Mouse (Mus musculus) adrenal gland, postnatal 36 days (tissue): ENCODE data around the gene Cxcl16. TPM values are rescaled to one million over a fixed set of nuclear protein-coding genes. Genes with fewer than 3 reads are reported as not detected.
"Not testable (repeated sequence)": the region's sequence is repeated elsewhere in the genome, so short reads cannot be mapped to it uniquely, and the experiment has no call there.

Experiments used
- DNase-seq, 2 experiments: peaks; one replicate each; pipeline ENCODE4 v3.0.0; 2021; ENCODE audit warnings: mixed read lengths in 1 of 2
- long read RNA-seq, 2 experiments: library from polyadenylated mRNA; stranded (forward); transcript quantifications; one replicate each; pipeline ENCODE4 v2.0.0; 2021; ENCODE audit warnings: borderline sequencing depth in 2 of 2
- total RNA-seq, 2 experiments: library from RNA; stranded (reverse); gene quantifications; 2 replicates each; pipeline ENCODE4 v1.2.3; 2021

Gene Cxcl16
- total RNA-seq, result 1 to 10 TPM; 7.4 to 8.5 TPM
- long read RNA-seq, experiment 1, partial matches to known transcripts, result 5 of 10 reads
- long read RNA-seq, experiment 1, other reads (novel, unspliced or antisense), result 1 of 10 reads
- long read RNA-seq, experiment 2, transcript Cxcl16-201 (5 exons, 2,699 nt), result major isoform, 7 of 9 reads
- long read RNA-seq, experiment 2, partial matches to known transcripts, result 1 of 9 reads
- long read RNA-seq, experiment 2, other reads (novel, unspliced or antisense), result 1 of 9 reads

DNA sequence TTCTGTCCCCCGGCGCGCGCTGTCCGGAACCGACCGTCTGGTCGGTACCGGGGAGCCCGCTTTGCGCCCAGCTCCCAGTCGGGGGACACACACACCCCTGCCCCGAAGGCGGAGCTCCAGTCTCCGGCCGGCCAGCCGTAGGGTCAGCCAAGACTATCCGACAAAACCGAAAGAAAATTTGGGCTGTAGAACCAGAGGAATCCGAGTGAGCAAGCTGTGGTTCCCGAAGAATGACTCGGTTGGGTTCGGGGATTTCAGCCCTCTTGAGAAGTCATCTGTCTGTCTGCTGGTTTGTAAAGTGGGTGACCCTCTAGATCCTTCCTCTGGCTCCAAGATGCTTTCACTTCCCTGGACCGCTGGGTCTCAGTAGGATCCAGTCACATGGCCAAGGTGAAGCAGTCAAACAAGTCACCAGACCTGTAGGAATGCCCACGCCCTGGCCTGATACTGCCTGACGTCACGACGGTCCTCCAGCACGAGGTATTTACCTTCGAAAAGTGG is at the start of gene Cxcl16:
Gene Cxcl16, minus strand, starts transcription at position 384 of the 501 bp plus-strand sequence.
- DNase-seq, result peak; percentile 55 to 69

DNA sequence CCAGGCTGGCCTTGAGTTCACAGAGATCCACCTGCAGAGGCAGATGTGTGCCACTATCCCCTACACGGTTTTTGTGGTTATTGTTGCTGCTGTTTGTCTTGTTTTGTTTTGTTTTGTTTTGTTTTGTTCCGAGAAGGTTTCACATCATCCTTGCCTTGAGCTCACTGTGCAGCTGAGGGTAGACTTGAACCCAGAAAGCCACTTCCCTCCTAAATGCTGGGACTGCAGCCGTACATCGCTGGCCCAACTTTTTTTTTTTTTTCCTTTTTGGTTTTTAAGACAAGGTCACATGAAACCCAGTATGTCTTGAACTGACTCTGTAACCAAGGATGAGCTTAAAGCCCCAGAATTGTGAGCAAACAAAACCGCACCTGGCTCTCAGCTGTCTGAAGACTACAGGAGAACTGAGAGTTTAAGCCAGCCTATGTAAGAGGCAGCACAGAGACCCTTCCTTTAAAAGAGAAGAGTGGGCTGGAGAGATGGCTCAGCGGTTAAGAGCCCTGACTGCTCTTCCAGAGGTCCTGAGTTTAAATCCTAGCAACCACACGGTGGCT is 47.3 kb upstream of the Cxcl16 start:
- DNase-seq, result no peak

DNA sequence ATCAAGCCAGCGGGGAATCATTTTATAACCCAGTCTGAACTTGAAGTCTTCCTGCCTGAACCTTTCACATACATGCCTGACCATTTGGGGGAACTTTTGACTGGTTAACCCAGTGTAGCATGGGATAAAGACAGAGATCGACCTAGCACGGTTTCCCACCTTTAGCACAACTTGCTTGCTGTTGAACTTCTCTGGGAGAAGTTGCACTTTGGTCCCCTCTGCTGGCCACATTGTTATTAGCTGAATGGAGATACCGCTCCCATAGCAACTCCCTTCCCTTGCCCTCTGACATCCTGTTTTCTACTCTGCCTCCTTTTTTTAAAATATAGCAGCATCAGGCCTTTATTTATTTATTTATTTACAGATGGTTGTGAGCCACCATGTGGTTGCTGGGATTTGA is 46.6 kb upstream of the Cxcl16 start:
- DNase-seq, result peak; percentile 75 to 82

DNA sequence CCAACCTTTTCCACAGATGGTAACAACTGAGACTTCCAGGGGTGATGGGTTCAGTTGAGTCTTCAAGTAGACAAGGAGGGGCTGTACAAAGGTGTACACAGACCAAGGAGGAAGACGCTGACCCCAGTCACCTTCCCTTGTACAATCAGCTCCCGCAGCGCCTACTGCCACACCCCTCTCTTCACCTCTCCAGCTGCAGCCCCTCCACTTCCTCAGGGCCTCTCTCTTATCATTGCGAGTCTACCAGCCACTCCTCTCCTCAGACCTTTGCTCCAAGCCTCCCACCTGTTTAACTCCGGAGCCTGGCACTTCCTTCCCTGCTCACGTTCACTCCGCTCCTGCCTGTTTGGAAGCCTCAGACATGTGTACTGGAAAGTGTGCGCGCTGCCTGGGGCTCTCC is 45.2 kb upstream of the Cxcl16 start, which contains the start of gene Tm4sf5:
Gene Tm4sf5, plus strand, starts transcription at position 275 of the 400 bp plus-strand sequence.
- no peak for DNase-seq

DNA sequence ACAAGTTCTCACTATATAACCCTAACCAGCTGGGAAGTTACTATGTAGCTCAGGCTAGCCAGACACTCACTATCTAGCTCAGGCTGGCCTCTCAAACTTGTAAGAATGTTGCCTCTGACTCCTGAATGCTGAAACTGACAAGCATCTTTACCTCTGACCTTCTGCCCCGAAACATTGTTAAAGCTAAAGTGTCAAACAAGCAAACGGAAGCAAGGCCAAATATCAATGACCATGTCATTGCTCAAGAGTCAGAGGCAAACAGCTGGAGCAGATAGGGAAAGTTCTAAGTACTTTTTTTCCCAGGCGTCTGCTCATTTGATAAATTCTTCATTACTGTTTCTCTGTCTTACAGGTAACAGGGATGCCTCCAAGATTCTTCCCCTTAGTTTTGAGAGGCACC is 42.2 kb upstream of the Cxcl16 start:
- DNase-seq, result no peak

DNA sequence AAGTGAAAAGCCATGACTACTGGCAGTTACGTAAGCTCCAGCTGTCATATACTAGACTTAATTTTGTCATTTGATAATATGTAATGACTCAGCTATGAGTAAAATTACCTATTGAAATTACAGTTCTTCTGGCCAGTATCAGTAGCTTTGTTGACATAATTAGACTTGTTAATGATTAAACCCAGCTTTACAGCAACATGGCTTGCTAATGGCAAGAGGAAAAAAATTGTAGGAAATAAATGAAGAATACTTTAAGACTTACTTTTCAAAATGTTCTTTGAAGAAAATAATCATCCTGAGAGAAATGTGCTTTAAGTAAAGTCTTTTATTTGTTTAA is 40.7 kb upstream of the Cxcl16 start:
- DNase-seq, result no peak

DNA sequence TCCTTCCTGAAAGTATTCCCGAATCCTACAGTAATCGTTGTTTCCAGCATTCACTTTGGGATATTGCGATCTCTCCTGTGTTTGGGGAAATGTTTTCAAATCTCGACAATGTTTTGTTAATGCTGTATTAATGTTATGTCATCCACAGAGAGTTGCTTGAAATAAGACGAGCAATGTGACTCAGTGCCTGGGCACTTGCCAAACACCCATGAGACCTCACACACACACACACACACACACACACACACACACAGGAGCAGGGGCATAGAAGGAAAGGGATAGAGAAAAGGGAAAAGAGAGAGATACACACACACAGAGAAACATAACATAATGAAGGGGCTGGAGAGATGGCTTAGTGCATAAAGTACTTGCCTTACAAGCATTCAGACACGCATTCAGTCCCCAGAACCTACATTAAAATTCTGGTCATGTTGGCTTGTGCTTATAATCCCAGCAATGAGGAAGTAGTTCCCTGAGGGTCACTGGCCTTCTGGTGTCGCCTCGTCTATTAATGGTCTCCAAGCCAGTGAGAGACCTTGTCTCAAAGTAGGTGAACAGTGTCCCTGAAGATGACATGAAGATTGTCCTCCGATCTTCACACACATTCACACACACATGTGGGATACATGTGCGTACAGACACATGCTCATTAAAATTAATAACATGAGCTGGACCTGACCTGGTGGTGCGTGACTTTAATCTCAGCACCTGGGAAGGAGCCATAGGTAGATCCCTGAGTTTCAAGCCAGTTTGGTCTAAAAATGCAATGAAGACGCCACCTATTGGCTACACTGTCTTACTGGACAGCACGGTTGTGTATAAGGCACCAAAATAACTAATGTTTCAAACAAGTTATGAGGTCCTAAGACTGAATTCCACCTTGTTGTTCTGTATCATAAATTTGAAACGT is 40.0 kb upstream of the Cxcl16 start:
- DNase-seq, result peak; percentile 74 to 76

DNA sequence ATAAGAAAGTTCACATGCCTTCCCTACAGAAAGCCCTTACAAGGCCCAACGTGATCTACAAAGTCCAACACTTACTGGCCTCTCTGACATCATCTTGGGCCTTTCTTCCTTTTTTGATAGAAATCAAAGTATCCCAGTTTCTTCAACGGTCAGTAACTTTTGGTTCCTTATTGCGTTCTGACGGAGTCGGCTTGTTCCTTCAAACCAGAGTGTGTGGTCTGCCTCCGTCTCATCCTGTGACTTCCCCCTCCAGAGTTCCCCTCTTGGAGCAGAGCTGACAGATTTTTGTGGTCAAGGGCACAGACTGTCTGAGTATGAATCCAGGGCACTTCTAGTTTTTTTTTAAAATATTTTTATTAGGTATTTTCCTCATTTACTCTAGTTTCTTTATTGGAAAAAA is 29.9 kb upstream of the Cxcl16 start:
- DNase-seq, result no peak

DNA sequence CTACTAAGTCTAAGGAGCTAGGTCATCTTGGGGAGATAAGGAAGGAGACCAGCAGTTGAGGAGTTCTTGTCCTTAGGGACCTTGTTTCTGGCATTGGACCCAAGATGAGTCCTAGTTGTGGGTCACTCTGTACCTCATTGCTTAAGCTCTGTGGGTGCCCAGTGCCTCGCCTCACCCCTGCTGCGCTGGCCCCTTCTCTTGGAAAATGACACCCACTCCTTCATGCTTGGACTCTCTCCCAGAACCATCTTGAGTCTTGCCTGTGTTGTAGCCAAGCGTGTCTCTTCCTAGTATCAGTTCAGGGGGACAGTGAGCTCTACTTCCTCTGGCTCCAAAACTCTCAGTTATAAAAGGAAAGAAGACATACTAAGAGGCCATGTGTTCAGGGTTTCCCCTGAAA is 29.4 kb upstream of the Cxcl16 start:
- DNase-seq, result no peak

DNA sequence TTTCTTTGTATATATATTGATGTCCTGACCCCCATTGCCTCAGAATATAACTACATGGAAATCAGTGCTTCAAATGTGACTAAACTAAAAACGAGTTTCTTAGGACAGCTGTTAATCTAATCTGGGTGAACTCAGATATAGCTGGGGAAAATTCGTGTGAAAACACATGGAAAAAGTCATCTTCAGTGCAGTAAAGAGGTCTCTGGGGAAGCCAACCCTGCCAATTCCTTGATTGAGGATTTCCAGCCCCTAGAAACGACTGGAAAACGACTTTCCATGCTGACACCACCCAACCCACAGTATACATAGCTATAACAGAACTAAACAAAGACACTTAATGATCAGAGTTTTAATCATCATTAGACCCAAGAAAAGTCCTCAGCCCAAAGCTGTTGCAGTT is 28.0 kb upstream of the Cxcl16 start:
- no peak for DNase-seq

DNA sequence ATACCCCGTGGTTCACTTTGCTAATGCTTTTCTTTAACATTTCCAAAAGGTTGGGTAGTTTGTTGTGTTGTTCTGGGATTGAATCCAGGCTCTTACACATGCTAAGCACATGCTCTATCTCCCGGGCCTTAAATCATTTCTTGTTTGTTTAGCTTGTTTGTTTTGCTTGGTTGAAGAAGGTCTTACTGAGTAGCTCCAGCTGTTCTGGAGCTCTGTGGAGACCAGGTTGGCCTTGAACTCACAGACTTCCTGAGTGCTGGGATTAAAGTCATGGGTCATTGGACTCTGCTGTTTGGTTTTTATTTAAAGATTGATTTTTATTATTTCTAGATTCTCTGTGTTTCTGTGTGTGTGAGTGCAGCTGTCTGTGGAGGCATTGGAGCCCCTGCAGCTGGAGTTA is 25.7 kb upstream of the Cxcl16 start:
- no peak for DNase-seq

DNA sequence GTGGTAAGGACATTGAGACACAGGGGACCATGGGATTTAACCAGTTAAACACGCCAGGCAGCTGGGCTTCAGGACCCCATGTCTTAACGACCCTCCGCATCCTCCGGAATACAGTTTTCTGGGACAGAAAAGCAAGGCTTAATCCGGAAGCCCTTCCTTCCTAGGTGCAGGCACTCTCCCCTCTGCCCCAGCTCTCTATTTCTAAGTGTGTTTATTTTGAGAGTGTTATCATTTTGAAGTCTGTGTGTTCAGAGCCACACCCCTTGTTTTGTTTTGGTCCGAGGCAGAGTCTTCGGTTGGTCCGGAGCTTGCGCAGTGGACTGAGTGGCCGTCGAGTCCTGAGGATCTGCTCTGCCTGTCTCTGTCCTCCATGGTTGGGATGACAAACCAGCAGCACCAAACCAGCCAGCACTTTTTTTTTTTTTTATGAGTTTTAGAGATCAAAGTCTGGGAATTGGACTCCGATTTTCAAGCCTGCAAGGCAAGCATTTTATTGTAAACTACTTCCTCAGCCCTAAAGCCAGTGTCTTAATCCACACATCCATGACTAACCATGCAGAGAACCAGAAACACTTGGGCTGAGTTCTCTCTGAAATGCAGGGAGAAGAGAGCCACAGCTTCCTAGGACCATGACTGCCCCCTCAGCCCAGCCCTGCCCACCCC is 15.2 kb upstream of the Cxcl16 start:
- DNase-seq, result no peak

DNA sequence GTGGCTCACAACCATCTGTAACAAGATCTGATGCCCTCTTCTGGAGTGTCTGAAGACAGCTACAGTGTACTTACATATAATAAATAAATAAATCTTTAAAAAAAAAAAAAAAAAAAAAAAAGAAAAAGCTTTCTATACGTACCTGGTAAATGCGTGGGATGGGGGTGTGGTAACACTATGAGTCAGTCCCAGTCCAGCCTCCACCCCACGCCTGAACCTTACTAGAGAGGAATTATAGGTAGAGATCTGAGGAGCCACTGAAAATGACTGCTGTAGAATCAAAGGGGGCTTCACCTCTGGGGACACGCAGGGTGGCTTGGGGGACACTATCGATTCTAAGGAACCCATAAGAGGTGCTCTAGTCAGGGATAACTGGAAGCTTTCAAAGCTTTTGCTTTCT is 13.5 kb upstream of the Cxcl16 start:
- DNase-seq, result not testable (repeated sequence)

DNA sequence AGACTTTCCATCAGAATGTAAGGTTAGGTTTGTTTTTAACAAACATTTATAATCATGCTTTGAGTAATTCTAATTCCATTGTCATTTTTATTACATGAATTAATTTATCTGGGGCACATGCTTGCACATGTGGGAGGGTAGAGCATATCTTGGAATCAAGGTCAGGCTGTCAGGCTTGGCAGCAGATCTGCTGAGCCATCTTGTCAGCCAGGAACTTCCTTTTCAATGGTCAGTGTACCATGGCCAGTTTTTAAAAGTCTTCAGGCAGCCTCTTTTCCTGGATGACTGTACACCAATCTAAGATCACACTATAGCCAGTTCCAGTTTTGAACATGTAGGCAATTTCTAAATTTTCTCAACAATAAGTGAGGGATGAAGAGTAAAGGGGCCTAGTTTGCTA is 12.9 kb upstream of the Cxcl16 start:
- peak; percentile 57 to 59 for DNase-seq

DNA sequence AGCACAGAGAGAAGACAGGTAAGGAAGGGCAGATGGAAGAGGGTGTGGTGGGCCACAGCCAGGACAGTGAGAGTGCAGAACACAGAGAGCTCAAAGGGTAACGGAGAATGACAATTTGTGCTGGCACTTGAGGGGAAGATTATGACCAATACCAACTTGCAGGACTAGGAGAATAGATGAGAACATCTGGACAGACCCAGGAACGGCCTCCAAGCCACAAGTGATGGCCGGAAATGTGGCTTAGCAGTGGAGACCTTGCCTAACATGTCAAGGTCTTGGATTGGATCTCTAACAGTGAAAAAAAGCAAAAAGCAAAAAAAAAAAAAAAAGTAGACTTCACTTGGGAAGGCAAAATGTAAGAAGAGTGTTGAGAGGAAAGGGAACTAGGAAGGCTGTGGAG is 10.0 kb upstream of the Cxcl16 start:
- peak in 1 of 2 experiments; percentile 20 for DNase-seq

DNA sequence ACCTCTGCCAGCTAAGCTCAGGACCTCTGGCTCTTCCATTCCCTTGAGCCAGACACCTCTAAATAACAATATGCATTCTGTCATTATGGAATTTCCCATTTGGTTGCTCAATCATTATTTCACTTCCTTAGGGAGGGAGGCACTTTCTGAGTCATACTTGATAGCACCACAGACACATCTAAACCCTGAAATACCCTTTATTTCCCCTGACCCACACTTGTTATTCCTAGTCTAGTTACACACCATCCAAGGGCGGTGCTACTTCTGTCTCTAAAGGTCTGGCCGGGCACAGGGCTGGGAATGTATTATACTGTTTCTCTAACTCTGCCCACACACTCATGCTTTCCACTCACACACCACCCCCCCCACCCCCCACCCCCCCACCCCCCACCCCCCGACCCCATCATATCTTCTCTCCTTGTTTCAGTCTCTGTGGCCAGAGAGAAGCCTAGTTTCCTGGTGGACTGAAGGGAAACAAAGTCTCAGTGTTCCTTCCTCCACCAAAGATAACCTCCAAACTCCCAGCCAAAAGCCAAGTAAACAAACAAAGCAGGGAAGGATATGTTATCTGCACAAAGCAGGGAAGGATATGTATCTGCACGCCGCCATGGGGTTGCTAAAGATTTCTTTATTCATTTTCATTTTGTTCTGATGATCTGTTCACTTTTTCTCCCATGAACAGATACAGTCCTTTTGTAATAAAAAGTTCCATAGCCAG is 8.3 kb upstream of the Cxcl16 start:
- DNase-seq, result no peak

DNA sequence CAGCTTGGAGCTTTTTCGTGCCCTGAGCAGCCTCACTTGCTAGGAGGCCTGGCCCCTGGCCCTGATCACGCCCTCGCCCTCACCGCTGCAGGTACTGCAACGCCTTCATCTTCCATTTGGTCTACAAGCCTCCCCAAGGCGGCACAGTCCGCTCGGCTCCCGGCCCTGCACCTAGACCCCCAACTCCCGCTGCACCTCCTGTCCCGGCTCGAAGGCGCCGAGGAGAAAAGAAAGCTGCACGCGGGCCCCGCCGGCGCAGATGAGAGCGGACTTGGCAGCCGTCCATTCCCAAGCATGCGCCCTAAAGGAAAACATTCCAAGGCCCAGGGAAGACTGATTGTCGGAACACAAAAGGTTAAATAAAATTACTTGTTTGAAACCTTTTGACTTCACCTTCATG is 6.0 kb upstream of the Cxcl16 start:
- peak; percentile 39 to 59 for DNase-seq

DNA sequence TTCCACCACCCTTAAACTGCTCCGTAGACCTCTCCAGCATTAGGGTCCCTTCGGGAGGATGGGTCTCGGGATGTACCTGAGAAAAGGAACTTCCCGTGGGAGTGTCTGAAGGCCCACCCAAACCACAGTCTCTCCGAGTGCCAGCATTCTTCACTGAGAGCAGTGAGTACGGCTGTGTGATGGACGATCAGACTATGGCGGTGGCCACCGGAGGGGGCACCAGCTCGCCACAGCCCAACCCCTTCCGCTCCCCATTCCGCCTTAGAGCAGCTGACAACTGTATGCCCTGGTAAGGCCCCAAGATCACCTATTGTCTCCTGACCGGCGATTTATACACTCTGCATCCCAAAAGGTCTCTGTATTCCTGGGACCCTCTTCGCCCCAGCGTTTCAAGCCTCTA is 5.4 kb upstream of the Cxcl16 start:
- no peak for DNase-seq

DNA sequence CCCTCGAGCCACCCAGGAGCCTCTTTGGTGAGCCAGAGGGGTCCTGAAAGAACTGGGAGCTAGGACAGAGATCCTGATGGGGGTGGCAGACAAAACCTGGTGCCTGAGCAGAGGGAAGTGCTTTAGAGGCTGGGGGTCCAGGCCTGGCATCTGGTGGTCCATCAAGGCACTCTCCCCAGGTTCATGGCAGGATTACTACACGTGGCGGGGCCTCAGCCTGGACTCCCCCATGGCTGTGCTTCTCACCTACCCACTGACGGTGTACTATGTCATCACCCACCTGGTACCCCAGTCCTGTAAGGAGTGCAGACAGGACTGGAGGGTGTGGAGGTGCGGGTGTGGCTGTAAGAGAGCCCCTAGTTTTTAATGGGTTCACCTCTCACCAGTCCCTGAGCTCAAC is 4.2 kb upstream of the Cxcl16 start:
- no peak for DNase-seq

DNA sequence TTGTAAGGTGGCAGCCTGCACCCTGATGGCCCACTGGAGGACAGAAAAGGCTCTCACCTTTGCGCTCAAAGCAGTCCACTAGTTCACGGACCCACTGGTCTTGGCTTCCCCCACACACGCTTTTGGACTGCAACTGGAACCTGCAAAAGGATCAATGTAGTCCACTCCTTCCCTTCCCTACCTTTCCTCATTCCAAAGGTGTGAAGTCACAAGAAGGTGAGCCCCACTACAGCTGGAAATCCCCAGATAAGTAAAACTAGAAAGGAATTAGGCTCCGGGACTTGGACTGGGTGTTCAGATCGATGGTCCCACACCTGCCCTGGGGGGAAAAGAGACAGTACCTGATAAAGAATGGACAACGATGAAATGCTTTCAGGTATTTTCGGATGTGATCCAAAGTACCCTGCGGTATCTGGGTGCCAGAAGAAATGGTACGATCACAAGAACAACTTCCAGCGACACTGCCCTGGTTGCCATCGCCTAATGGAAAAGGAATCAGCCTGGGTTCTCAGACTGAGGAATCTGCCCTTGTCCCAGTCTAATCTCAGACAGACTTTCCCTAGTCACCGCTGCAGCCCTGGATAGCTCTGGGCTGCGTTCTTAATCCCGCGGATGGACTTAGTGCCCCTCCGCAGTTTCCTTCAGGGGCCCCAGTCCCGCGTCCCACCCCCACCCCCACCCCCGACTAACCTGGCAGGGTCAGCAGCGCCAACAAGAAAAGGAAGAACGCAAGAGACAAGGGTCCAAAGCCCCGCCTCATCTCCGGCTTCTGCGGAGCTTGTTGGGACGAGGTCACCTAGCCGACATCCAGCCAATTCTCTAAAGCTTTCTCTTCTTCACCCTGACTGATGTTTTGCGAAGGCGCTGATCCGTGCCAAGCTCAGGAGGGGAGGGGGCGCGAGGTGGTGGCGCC is 840 bp downstream of the Cxcl16 start, which contains the start of gene Zmynd15:
Gene Zmynd15, plus strand, starts transcription at position 746 of the 913 bp plus-strand sequence.
- DNase-seq, result peak in 1 of 2 experiments; percentile 12
